ENCODE assay signal across 12 mouse cellular contexts in genomic region chr11:53411738-53412137, GRCm38 (mm10). TPM values are rescaled to one million over a fixed set of nuclear protein-coding genes. Genes with fewer than 3 reads are reported as not detected.
A peak's percentile ranks its signal among the peaks of the same experiment; 100 is the strongest.
DNase-seq lines count a peak whose midpoint lies in the region; ATAC-seq and TF ChIP-seq lines count a peak whose summit lies in the region.
"Had no signal": no experiment of that assay in that cellular context is flagged by ENCODE, and none has a peak within 500 bp of the region (broad histone marks: within the 10 kb centered on the region; RNA-seq: fewer than 3 reads in every experiment).

No protein-coding gene starts in this region.

- intact Hi-C loops in heart, adult 2 months (cut with DNase I), result loop anchor here (5.0 kb wide), 1 partner anchor 56 kb away; no protein-coding TSS in a partner anchor

- peaks cover 4% of the 10 kb centered on the region for H3K36me3 ChIP-seq in heart, adult 2 months (ENCODE audit: control insufficient read depth, insufficient read depth, low read length)

- H3K27ac ChIP-seq in heart, adult 2 months, result no peak overlapping the region
- H3K27ac ChIP-seq: embryonic facial prominence, embryonic 13.5 days had no signal

- H3K4me3 ChIP-seq in heart, adult 2 months, result no peak overlapping the region
- H3K4me3 ChIP-seq: embryonic facial prominence, embryonic 13.5 days; myocyte had no signal

- no peaks in the 10 kb centered on the region for H3K4me1 ChIP-seq in heart, adult 2 months (ENCODE audit: control insufficient read depth, insufficient read depth, low read length)
- H3K4me1 ChIP-seq: embryonic facial prominence, embryonic 13.5 days had no signal

- DNase-seq in heart, adult 2 months, result no peak
- DNase-seq in heart, adult 9 months (ENCODE audit: low spot score in 2 of 2), result no peak
- DNase-seq in 3T3-L1 (ENCODE audit: low read depth, low spot score), result peak; percentile 66
- DNase-seq in MEL-GATA-1-ER (ENCODE audit: extremely low read depth, low read depth), result peak; percentile 36
- DNase-seq in ovary, postnatal 14 days (ENCODE audit: low spot score), result no peak
- DNase-seq in layer of hippocampus, postnatal 10 days (ENCODE audit: low spot score in 2 of 2), result no peak
- DNase-seq in cerebellum, adult 9-11 months, result no peak

- TF ChIP-seq CTCF in heart, adult 2 months (IDR thresholded peaks at IDR 0.05), result peak; percentile 83

- H3K27me3 ChIP-seq in heart, adult 2 months (ENCODE audit: control insufficient read depth, insufficient read depth, low read length), result no peaks in the 10 kb centered on the region
- H3K27me3 ChIP-seq: embryonic facial prominence, embryonic 13.5 days had no signal

- no peak for TF ChIP-seq POLR2A in heart, adult 2 months (IDR thresholded peaks at IDR 0.05; ENCODE audit: insufficient read depth, low read depth, low read length)

- no peak for TF ChIP-seq EP300 in heart, adult 2 months (IDR thresholded peaks at IDR 0.05; ENCODE audit: insufficient read depth, low read depth, low read length)

- ATAC-seq in inflammation-experienced regulatory T-cells, adult 6 months, result peak; percentile 32

- no peaks in the 10 kb centered on the region for H3K79me2 ChIP-seq in heart, adult 2 months (replicated peaks; ENCODE audit: control insufficient read depth, insufficient read depth, low read length)

- no peak overlapping the region for H3K9ac ChIP-seq in heart, adult 2 months (ENCODE audit: low read depth, low read length)
- H3K9ac ChIP-seq: embryonic facial prominence, embryonic 13.5 days had no signal

RNA-seq across cellular contexts. Expression of gene Leap2, which starts 11.2 kb away (rescaled TPM):
- not detected for total RNA-seq in heart, adult 2 months (2021)
- polyA plus RNA-seq in heart, adult 2 months (2012; rRNA removed), result not detected in 2 replicates
- under 1 TPM in 2 of 3 experiments, not detected in 1; 0.67 to 0.96 TPM for polyA plus RNA-seq in inflammation-experienced regulatory T-cells, adult 6 months (2017; shearing (Covaris generic))
- total RNA-seq in layer of hippocampus, postnatal 10 days (2021), result not detected
- total RNA-seq: heart, postnatal 10 days; left cerebral cortex, postnatal 25 days had no signal
- polyA plus RNA-seq: embryonic facial prominence, embryonic 13.5 days; myocyte had no signal

RNA-seq across cellular contexts. Expression of gene Uqcrq, which starts 18.9 kb away (rescaled TPM):
- total RNA-seq in heart, adult 2 months (2021), result 1,000 to 10,000 TPM; 2,451 to 2,926 TPM
- 1,535 and 1,905 TPM in 2 replicates for polyA plus RNA-seq in heart, adult 2 months (2012; rRNA removed)
- 100 to 1,000 TPM; 384 to 446 (median 387) TPM for polyA plus RNA-seq in inflammation-experienced regulatory T-cells, adult 6 months (2017; shearing (Covaris generic))
- total RNA-seq in layer of hippocampus, postnatal 10 days (2021), result 100 to 1,000 TPM; 522 to 555 TPM

RNA-seq across cellular contexts. Expression of gene Gdf9, which starts 19.1 kb away (rescaled TPM):
- under 1 TPM; 0.37 to 0.43 TPM for total RNA-seq in heart, adult 2 months (2021)
- 0.39 and 1.5 TPM in 2 replicates for polyA plus RNA-seq in heart, adult 2 months (2012; rRNA removed)
- not detected for polyA plus RNA-seq in inflammation-experienced regulatory T-cells, adult 6 months (2017; shearing (Covaris generic))
- 1 to 10 TPM in 1 of 2 experiments, under 1 TPM in 1; 0.67 to 1.2 TPM for total RNA-seq in layer of hippocampus, postnatal 10 days (2021)

RNA-seq across cellular contexts. Expression of gene Gm10447, which starts 45.2 kb away (rescaled TPM):
- not detected for total RNA-seq in heart, adult 2 months (2021)
- polyA plus RNA-seq in heart, adult 2 months (2012; rRNA removed), result not detected in 2 replicates
- polyA plus RNA-seq in inflammation-experienced regulatory T-cells, adult 6 months (2017; shearing (Covaris generic)), result not detected
- total RNA-seq in layer of hippocampus, postnatal 10 days (2021), result under 1 TPM in 1 of 2 experiments, not detected in 1; 0.21 TPM

RNA-seq across cellular contexts. Expression of gene Shroom1, which starts 45.3 kb away (rescaled TPM):
- total RNA-seq in heart, adult 2 months (2021), result under 1 TPM; 0.34 to 0.91 TPM
- 0.53 and 0.80 TPM in 2 replicates for polyA plus RNA-seq in heart, adult 2 months (2012; rRNA removed)
- under 1 TPM in 1 of 3 experiments, not detected in 2; 0.10 TPM for polyA plus RNA-seq in inflammation-experienced regulatory T-cells, adult 6 months (2017; shearing (Covaris generic))
- total RNA-seq in layer of hippocampus, postnatal 10 days (2021), result 1 to 10 TPM; 3.1 to 3.2 TPM

Comparison
In these comparisons a context has a peak if more than half of its experiments do, and no peak if none do; other contexts are left out.
1. DNase-seq: peak in 3T3-L1 (single experiment) and MEL-GATA-1-ER (single experiment); none in heart, adult 2 months (0 of 2), heart, adult 9 months (0 of 2), ovary, postnatal 14 days (single experiment), layer of hippocampus, postnatal 10 days (0 of 2) and cerebellum, adult 9-11 months (single experiment).
2. RNA of gene Uqcrq, which starts 18.9 kb away (total RNA-seq): 2,451 to 2,926 TPM in heart, adult 2 months; 522 to 555 TPM in layer of hippocampus, postnatal 10 days; every median in the first group is over 4 times any median in the second.